Mouse (Mus musculus): ENCODE results near the gene Igsf10.

The Igsf10 gene

GRCm38 (mm10) chr3:59278620-59279019 is 65.6 kb downstream of the Igsf10 start:
- no peak for DNase-seq

DNA sequence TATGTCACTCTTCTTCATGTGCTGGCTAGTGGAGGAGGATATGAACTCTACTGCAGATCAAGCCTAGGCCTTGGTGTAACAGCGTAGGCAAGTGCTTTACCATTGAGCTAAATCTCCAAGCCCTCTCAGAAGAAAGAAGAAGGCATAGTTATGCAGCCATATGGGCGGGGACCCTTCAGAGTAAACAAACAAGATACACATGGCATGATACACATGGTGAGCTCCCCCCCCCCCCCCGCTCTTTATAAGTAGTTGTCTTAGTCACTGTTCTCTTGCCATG is 66.0 kb downstream of the Igsf10 start:
- DNase-seq, result no peak

GRCm38 (mm10) chr3:59277502-59278253 is 66.5 kb downstream of the Igsf10 start:
- DNase-seq, result no peak

GRCm38 (mm10) chr3:59270811-59271210 is 73.4 kb downstream of the Igsf10 start:
- DNase-seq, result no peak

Data from thymus, postnatal 14 days (tissue).